Mouse (Mus musculus) brain, embryonic 14.5 days (tissue): ENCODE measurements around the gene Pcgf6.

Experiments
- CTCF ChIP-seq: fragments of 200-500 bp; IDR thresholded peaks from 2 replicates; pipeline ENCODE4 v1.5.1; 2012; ENCODE audit warnings: inconsistent platforms, mild to moderate bottlenecking, moderate library complexity, borderline replicate concordance; ENCODE audit not compliant: insufficient read depth, insufficient read length; ENCODE audit errors: extremely low read depth
- POLR2A ChIP-seq: fragments of 200-500 bp; IDR thresholded peaks from 2 replicates; pipeline ENCODE4 v1.6.1; 2012; ENCODE audit warnings: mild to moderate bottlenecking, inconsistent platforms, borderline replicate concordance; ENCODE audit not compliant: poor library complexity, insufficient read depth, insufficient read length, severe bottlenecking; ENCODE audit errors: extremely low read depth

DNA sequence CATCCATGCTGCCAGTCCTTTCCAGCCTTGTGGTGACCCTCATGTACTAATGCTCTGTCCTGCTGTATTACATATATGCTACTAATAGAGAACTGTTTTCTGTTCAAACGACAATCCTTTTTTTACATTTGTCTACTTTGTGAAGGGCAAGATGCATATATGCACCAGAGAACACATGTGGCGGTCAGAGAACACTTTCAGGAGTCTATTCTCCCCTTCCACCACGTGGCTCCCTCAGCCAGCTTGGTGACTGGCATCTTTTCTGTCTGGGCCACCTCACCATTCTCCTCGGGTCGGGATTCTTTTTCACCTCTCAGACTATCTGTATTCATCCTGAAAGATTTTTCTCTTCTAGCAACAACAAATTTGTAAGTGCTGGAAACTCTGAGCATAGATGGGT, 44.8 kb downstream of the Pcgf6 start:
- TF ChIP-seq CTCF (no peak), POLR2A (no peak)
